Mouse (Mus musculus) liver, adult 2 months (tissue): Measurements from ENCODE around the gene Igf2bp3. TPM values are rescaled to one million over a fixed set of nuclear protein-coding genes. Genes with fewer than 3 reads are reported as not detected.
"Not testable (repeated sequence)": the region's sequence is repeated elsewhere in the genome, so short reads cannot be mapped to it uniquely, and the experiment has no call there.

ENCODE experiments used
- DNase-seq: peaks from one replicate; pipeline ENCODE4 v3.0.0-alpha.2; 2011; ENCODE audit warnings: low read depth, low spot score; ENCODE audit errors: extremely low read depth
- H3K27ac ChIP-seq: fragments of 200-500 bp; replicated peaks from 2 replicates; pipeline ENCODE4 v1.5.1; 2012; ENCODE audit warnings: low read depth, mild to moderate bottlenecking, control low read depth, inconsistent platforms, low read length; ENCODE audit not compliant: insufficient read depth
- H3K27me3 ChIP-seq: fragments of 200-500 bp; 2 replicates; pipeline ENCODE4 v1.6.1; 2012; ENCODE audit warnings: mild to moderate bottlenecking, moderate library complexity, low read length, inconsistent platforms; ENCODE audit not compliant: control insufficient read depth, insufficient read depth
- H3K36me3 ChIP-seq: fragments of 200-500 bp; 2 replicates; pipeline ENCODE4 v1.6.1; 2012; ENCODE audit warnings: low read length, inconsistent platforms; ENCODE audit not compliant: control insufficient read depth, insufficient read depth
- H3K4me1 ChIP-seq: fragments of 200-500 bp; 2 replicates; pipeline ENCODE4 v1.6.1; 2011; ENCODE audit warnings: low read length; ENCODE audit not compliant: control insufficient read depth, insufficient read depth
- H3K4me3 ChIP-seq: fragments of 200-500 bp; 2 replicates; pipeline ENCODE4 v1.5.1; 2011; ENCODE audit warnings: low read depth, mild to moderate bottlenecking, control low read depth, low read length, moderate library complexity; ENCODE audit not compliant: insufficient read depth
- H3K79me2 ChIP-seq: fragments of 200-500 bp; 2 replicates; pipeline ENCODE4 v1.6.1; 2012; ENCODE audit warnings: inconsistent platforms, mild to moderate bottlenecking, low read length, moderate library complexity; ENCODE audit not compliant: control insufficient read depth, insufficient read depth
- H3K9ac ChIP-seq: fragments of 200-500 bp; 2 replicates; pipeline ENCODE4 v1.6.1; 2012; ENCODE audit warnings: low read depth, mild to moderate bottlenecking, control low read depth, inconsistent platforms, low read length
- CTCF ChIP-seq: fragments of 200-500 bp; IDR thresholded peaks from 2 replicates; pipeline ENCODE4 v1.5.1; 2011; ENCODE audit warnings: low read depth, low read length, control low read depth
- POLR2A ChIP-seq: fragments of 200-500 bp; IDR thresholded peaks from 2 replicates; pipeline ENCODE4 v1.6.1; 2011; ENCODE audit warnings: low read length, control low read depth; ENCODE audit not compliant: insufficient read depth; ENCODE audit errors: extremely low read depth
- WGBS: fragments of 180-500 bp; shearing (Covaris S2); methylation state at CpG from one replicate; pipeline ENCODE4 v1.1.7; 2018; 5-methylcytosine and 5-hydroxymethylcytosine counted together
- polyA plus RNA-seq: library from polyadenylated mRNA; depleted of rRNA; stranded (reverse); fragments of >200 nt; gene quantifications from 2 replicates; pipeline ENCODE4 v1.2.3, GENCODE M21; 2012; rRNA removed
- total RNA-seq: library from RNA; depleted of rRNA; stranded (reverse); fragments of >200 nt; gene quantifications from 2 replicates; pipeline ENCODE4 v1.2.3, GENCODE M21; 2014; rRNA removed

Igf2bp3 gene
- total RNA-seq (0.27 and 0.46 TPM in 2 replicates), polyA plus RNA-seq (0.05 and 0.21 TPM in 2 replicates)

- TF ChIP-seq POLR2A (no peak), CTCF (no peak)
- Histone ChIP-seq H3K4me1 (peaks cover 6% of the 10 kb centered on the region), H3K27ac (no peak within 1 kb of the TSS), H3K27me3 (peaks cover 40% of the 10 kb centered on the region), H3K36me3 (no peaks in the 10 kb centered on the region), H3K79me2 (no peaks in the 10 kb centered on the region), H3K9ac (peak within 1 kb of the TSS; percentile 71), H3K4me3 (peak within 1 kb of the TSS; percentile 53)
- DNase-seq = no peak
- under 1% methylated on average over 67 of the region's 68 CpGs for WGBS
Measured at GRCm38 (mm10) chr6:49214928-49215747, at the start of gene Igf2bp3. Gene Igf2bp3 (minus strand): TSS chr6:49214957.

- peaks cover 12% of the 10 kb centered on the region; the same call in 1 of the 2 replicates for H3K79me2 ChIP-seq
- H3K27ac ChIP-seq, H3K9ac ChIP-seq, H3K27me3 ChIP-seq, DNase-seq, H3K4me3 ChIP-seq, H3K36me3 ChIP-seq, H3K4me1 ChIP-seq: not testable (repeated sequence)
- WGBS = 86% methylated on average over 7 of the region's 7 CpGs
Measured at GRCm38 (mm10) chr6:49264446-49264845, 49.7 kb upstream of the Igf2bp3 start.

GRCm38 (mm10) chr6:49263847-49264243 is 49.1 kb upstream of the Igf2bp3 start, which contains the start of gene Tra2a:
Gene Tra2a (minus strand): TSS chr6:49264033.
- peak; percentile 83 for DNase-seq
- Histone ChIP-seq H3K4me3 (peak within 1 kb of the TSS; percentile 78), H3K27ac (peak within 1 kb of the TSS; percentile 72), H3K79me2 (peaks cover 16% of the 10 kb centered on the region; the same call in 1 of the 2 replicates), H3K4me1 (peaks cover 4% of the 10 kb centered on the region), H3K27me3 (no peaks in the 10 kb centered on the region), H3K9ac (peak within 1 kb of the TSS; percentile 94), H3K36me3 (no peaks in the 10 kb centered on the region)
- peak; percentile 98 for TF ChIP-seq POLR2A
- TF ChIP-seq CTCF = no peak
- WGBS = under 1% methylated on average over 39 of the region's 39 CpGs

GRCm38 (mm10) chr6:49263081-49263846 is 48.5 kb upstream of the Igf2bp3 start:
- H3K79me2 ChIP-seq = peaks cover 18% of the 10 kb centered on the region; the same call in 1 of the 2 replicates
- DNase-seq = peak; percentile 42
- no peak for TF ChIP-seq CTCF
- no peak for TF ChIP-seq POLR2A

GRCm38 (mm10) chr6:49262421-49262820 is 47.7 kb upstream of the Igf2bp3 start:
- Histone ChIP-seq H3K4me1 (peaks cover 4% of the 10 kb centered on the region), H3K36me3 (no peaks in the 10 kb centered on the region), H3K9ac (no peak overlapping the region; the same call in 1 of the 2 replicates), H3K27me3 (no peaks in the 10 kb centered on the region), H3K79me2 (peaks cover 21% of the 10 kb centered on the region; the same call in 1 of the 2 replicates), H3K27ac (no peak overlapping the region), H3K4me3 (peak overlapping the region; percentile 78; the same call in 1 of the 2 replicates)
- 3% methylated on average over 9 of the region's 9 CpGs for WGBS
- no peak for DNase-seq
- no peak for TF ChIP-seq CTCF
- no peak for TF ChIP-seq POLR2A

More at GRCm38 (mm10) chr6:49263081-49263846, 48.5 kb upstream of the Igf2bp3 start:
- under 1% methylated on average over 65 of the region's 71 CpGs for WGBS
- H3K4me3 ChIP-seq = peak overlapping the region; percentile 78
- no peaks in the 10 kb centered on the region for H3K36me3 ChIP-seq
- H3K4me1 ChIP-seq = peaks cover 4% of the 10 kb centered on the region
- peak overlapping the region; percentile 72 for H3K27ac ChIP-seq
- H3K9ac ChIP-seq = peak overlapping the region; percentile 94
- no peaks in the 10 kb centered on the region for H3K27me3 ChIP-seq
